Mouse (Mus musculus) cerebellum, adult 9-11 months (tissue): ENCODE data around the gene Pkig.
"Not testable (repeated sequence)": the region's sequence is repeated elsewhere in the genome, so short reads cannot be mapped to it uniquely, and the experiment has no call there.

ENCODE experiments used
- DNase-seq: peaks from one replicate; pipeline ENCODE4 v3.0.0; 2022

Pkig gene

GRCm38 (mm10) chr2:163644047-163644446, 14.1 kb upstream of the Pkig start:
- DNase-seq = no peak

- peak; percentile 98 for DNase-seq
Observed at GRCm38 (mm10) chr2:163644575-163645385, 13.4 kb upstream of the Pkig start, which contains the start of gene Serinc3. TSS of gene Serinc3 (minus strand) at chr2:163645131.

GRCm38 (mm10) chr2:163645700-163646460, 12.3 kb upstream of the Pkig start:
- DNase-seq = peak; percentile 35

GRCm38 (mm10) chr2:163646461-163647080, 11.6 kb upstream of the Pkig start:
- no peak for DNase-seq

GRCm38 (mm10) chr2:163655699-163656098, 2.5 kb upstream of the Pkig start:
- not testable (repeated sequence) for DNase-seq

- DNase-seq = no peak
Observed at GRCm38 (mm10) chr2:163657486-163657885, 700 bp upstream of the Pkig start.

GRCm38 (mm10) chr2:163658941-163659340, 755 bp downstream of the Pkig start:
- peak; percentile 59 for DNase-seq

- no peak for DNase-seq
Observed at GRCm38 (mm10) chr2:163659431-163659830, 1.2 kb downstream of the Pkig start.

- DNase-seq = no peak
Observed at GRCm38 (mm10) chr2:163660103-163660701, 2.0 kb downstream of the Pkig start.

GRCm38 (mm10) chr2:163661371-163661850, 3.2 kb downstream of the Pkig start:
- no peak for DNase-seq

- DNase-seq = no peak
Observed at GRCm38 (mm10) chr2:163662076-163662475, 3.9 kb downstream of the Pkig start.

GRCm38 (mm10) chr2:163662698-163663221, 4.6 kb downstream of the Pkig start:
- no peak for DNase-seq

- no peak for DNase-seq
Observed at GRCm38 (mm10) chr2:163663930-163664329, 5.7 kb downstream of the Pkig start.

- DNase-seq = no peak
Observed at GRCm38 (mm10) chr2:163667045-163667444, 8.9 kb downstream of the Pkig start.

GRCm38 (mm10) chr2:163670872-163671594, 12.8 kb downstream of the Pkig start:
- no peak for DNase-seq

- no peak for DNase-seq
Observed at GRCm38 (mm10) chr2:163674397-163674796, 16.2 kb downstream of the Pkig start.

GRCm38 (mm10) chr2:163675144-163675619, 17.0 kb downstream of the Pkig start:
- DNase-seq = peak; percentile 85

GRCm38 (mm10) chr2:163675662-163676061, 17.5 kb downstream of the Pkig start:
- DNase-seq = no peak

GRCm38 (mm10) chr2:163676321-163676720, 18.1 kb downstream of the Pkig start:
- DNase-seq = no peak

- no peak for DNase-seq
Observed at GRCm38 (mm10) chr2:163676745-163677144, 18.6 kb downstream of the Pkig start.

GRCm38 (mm10) chr2:163682344-163682743, 24.2 kb downstream of the Pkig start:
- DNase-seq = no peak

GRCm38 (mm10) chr2:163685287-163685686, 27.1 kb downstream of the Pkig start:
- no peak for DNase-seq
